Mouse (Mus musculus): ENCODE results near the gene Vmn1r85. TPM values are rescaled to one million over a fixed set of nuclear protein-coding genes. Genes with fewer than 3 reads are reported as not detected.

Vmn1r85 gene
- polyA plus RNA-seq, 1 experiment from 2014 or later = not detected

- Histone ChIP-seq H3K27me3 (replicated peaks) (peaks cover 24% of the 10 kb centered on the region), H3K4me1 (peaks cover 44% of the 10 kb centered on the region), H3K4me2 (peak within 1 kb of the TSS; percentile 93), H3K36me3 (peaks cover 32% of the 10 kb centered on the region), H3K9ac (peak within 1 kb of the TSS; percentile 99), H3K9me3 (peaks cover 4% of the 10 kb centered on the region; the same call in 1 of the 2 replicates), H3K27ac (replicated peaks) (peak within 1 kb of the TSS; percentile 100), H3K4me3 (peak within 1 kb of the TSS; percentile 87)
- peak; percentile 89 for ATAC-seq (ENCODE audit: extremely low read depth, insufficient number of reproducible peaks, low FRiP score, low TSS enrichment)
- WGBS = under 1% methylated on average over 58 of the region's 65 CpGs
Measured at GRCm38 (mm10) chr7:13037901-13038555, 56.9 kb downstream of the Vmn1r85 start, which contains the start of gene Ube2m. Ube2m (minus strand) TSS chr7:13038275.

- ATAC-seq (ENCODE audit: extremely low read depth, insufficient number of reproducible peaks, low FRiP score, low TSS enrichment) = no peak
- Histone ChIP-seq H3K27me3 (replicated peaks) (peaks cover 18% of the 10 kb centered on the region), H3K4me1 (peaks cover 46% of the 10 kb centered on the region), H3K4me2 (peak overlapping the region; percentile 93), H3K27ac (replicated peaks) (peak overlapping the region; percentile 100), H3K36me3 (peaks cover 38% of the 10 kb centered on the region), H3K9ac (peak overlapping the region; percentile 99), H3K9me3 (no peaks in the 10 kb centered on the region), H3K4me3 (peak overlapping the region; percentile 87)
- under 1% methylated on average over 31 of the region's 33 CpGs for WGBS
Measured at GRCm38 (mm10) chr7:13037366-13037765, 57.6 kb downstream of the Vmn1r85 start.

GRCm38 (mm10) chr7:13036806-13037205 lies 58.2 kb downstream of the Vmn1r85 start:
- peak overlapping the region; percentile 87 for H3K4me3 ChIP-seq
- peak overlapping the region; percentile 99 for H3K9ac ChIP-seq
- peak overlapping the region; percentile 100 for H3K27ac ChIP-seq (replicated peaks)
- ATAC-seq (ENCODE audit: extremely low read depth, insufficient number of reproducible peaks, low FRiP score, low TSS enrichment) = no peak
- H3K36me3 ChIP-seq = peaks cover 44% of the 10 kb centered on the region
- 34% methylated on average over 4 of the region's 4 CpGs for WGBS
- H3K4me1 ChIP-seq = peaks cover 46% of the 10 kb centered on the region
- H3K9me3 ChIP-seq = no peaks in the 10 kb centered on the region
- peaks cover 12% of the 10 kb centered on the region for H3K27me3 ChIP-seq (replicated peaks)
- peak overlapping the region; percentile 93 for H3K4me2 ChIP-seq

- ATAC-seq (ENCODE audit: extremely low read depth, insufficient number of reproducible peaks, low FRiP score, low TSS enrichment) = no peak
- H3K4me3 ChIP-seq = peak overlapping the region; percentile 87
- peaks cover 46% of the 10 kb centered on the region for H3K4me1 ChIP-seq
- WGBS = 83% methylated on average over 17 of the region's 17 CpGs
- peak overlapping the region; percentile 94 for H3K9ac ChIP-seq
- peak overlapping the region; percentile 93 for H3K27ac ChIP-seq (replicated peaks)
- no peaks in the 10 kb centered on the region for H3K9me3 ChIP-seq
- H3K36me3 ChIP-seq = peaks cover 53% of the 10 kb centered on the region
- no peaks in the 10 kb centered on the region for H3K27me3 ChIP-seq (replicated peaks)
- H3K4me2 ChIP-seq = peak overlapping the region; percentile 96
Measured at GRCm38 (mm10) chr7:13035211-13035855, 59.6 kb downstream of the Vmn1r85 start.

GRCm38 (mm10) chr7:13034148-13034977 lies 60.6 kb downstream of the Vmn1r85 start, which contains the start of gene Chmp2a:
Chmp2a (minus strand) TSS chr7:13034807.
- peak within 1 kb of the TSS; percentile 96 for H3K4me2 ChIP-seq
- ATAC-seq (ENCODE audit: extremely low read depth, insufficient number of reproducible peaks, low FRiP score, low TSS enrichment) = peak; percentile 74
- peak within 1 kb of the TSS; percentile 94 for H3K9ac ChIP-seq
- peaks cover 63% of the 10 kb centered on the region for H3K36me3 ChIP-seq
- H3K27ac ChIP-seq (replicated peaks) = peak within 1 kb of the TSS; percentile 93
- WGBS = under 1% methylated on average over 45 of the region's 45 CpGs
- H3K4me1 ChIP-seq = peaks cover 44% of the 10 kb centered on the region
- no peaks in the 10 kb centered on the region for H3K9me3 ChIP-seq
- no peaks in the 10 kb centered on the region for H3K27me3 ChIP-seq (replicated peaks)
- H3K4me3 ChIP-seq = peak within 1 kb of the TSS; percentile 87

GRCm38 (mm10) chr7:13033451-13034147 lies 61.4 kb downstream of the Vmn1r85 start:
- WGBS = 43% methylated on average over 13 of the region's 13 CpGs
- H3K9ac ChIP-seq = peak overlapping the region; percentile 94
- H3K4me2 ChIP-seq = peak overlapping the region; percentile 96
- H3K27me3 ChIP-seq (replicated peaks) = no peaks in the 10 kb centered on the region
- H3K4me1 ChIP-seq = peaks cover 37% of the 10 kb centered on the region
- peak overlapping the region; percentile 87 for H3K4me3 ChIP-seq
- H3K27ac ChIP-seq (replicated peaks) = peak overlapping the region; percentile 93
- H3K36me3 ChIP-seq = peaks cover 70% of the 10 kb centered on the region
- ATAC-seq (ENCODE audit: extremely low read depth, insufficient number of reproducible peaks, low FRiP score, low TSS enrichment) = no peak
- no peaks in the 10 kb centered on the region for H3K9me3 ChIP-seq

Other genes starting within 250 kb of the Vmn1r85 start
- gene Zfp128, start 214.0 kb downstream of the Vmn1r85 start, polyA plus RNA-seq (2015; fragmentation: Nextera tagmentation; extraction: Ambion mirVana) = 2.3 and 3.2 TPM in 2 replicates
- 10.4 and 11.1 TPM in 2 replicates for gene Zscan22, start 197.4 kb downstream of the Vmn1r85 start, polyA plus RNA-seq (2015; fragmentation: Nextera tagmentation; extraction: Ambion mirVana)
- 564 and 647 TPM in 2 replicates for gene Rps5, start 172.9 kb downstream of the Vmn1r85 start, polyA plus RNA-seq (2015; fragmentation: Nextera tagmentation; extraction: Ambion mirVana)
- gene Rnf225, start 167.8 kb downstream of the Vmn1r85 start, polyA plus RNA-seq (2015; fragmentation: Nextera tagmentation; extraction: Ambion mirVana) = 0.63 and 0.70 TPM in 2 replicates
- 5.9 and 6.0 TPM in 2 replicates for gene Zfp324, start 129.3 kb downstream of the Vmn1r85 start, polyA plus RNA-seq (2015; fragmentation: Nextera tagmentation; extraction: Ambion mirVana)
- 5.4 and 6.1 TPM in 2 replicates for gene Zfp446, start 117.3 kb downstream of the Vmn1r85 start, polyA plus RNA-seq (2015; fragmentation: Nextera tagmentation; extraction: Ambion mirVana)
- 0.11 and 0.14 TPM in 2 replicates for gene Slc27a5, start 97.0 kb downstream of the Vmn1r85 start, polyA plus RNA-seq (2015; fragmentation: Nextera tagmentation; extraction: Ambion mirVana)
- 155 and 165 TPM in 2 replicates for gene Trim28, start 96.1 kb downstream of the Vmn1r85 start, polyA plus RNA-seq (2015; fragmentation: Nextera tagmentation; extraction: Ambion mirVana)
- 15.1 and 16.9 TPM in 2 replicates for gene Zbtb45, start 85.1 kb downstream of the Vmn1r85 start, polyA plus RNA-seq (2015; fragmentation: Nextera tagmentation; extraction: Ambion mirVana)
- gene Chmp2a, start 60.4 kb downstream of the Vmn1r85 start, polyA plus RNA-seq (2015; fragmentation: Nextera tagmentation; extraction: Ambion mirVana) = 126 and 138 TPM in 2 replicates
- 82.3 and 93.6 TPM in 2 replicates for gene Ube2m, start 56.9 kb downstream of the Vmn1r85 start, polyA plus RNA-seq (2015; fragmentation: Nextera tagmentation; extraction: Ambion mirVana)
- 1.7 and 1.9 TPM in 2 replicates for gene Mzf1, start 40.4 kb downstream of the Vmn1r85 start, polyA plus RNA-seq (2015; fragmentation: Nextera tagmentation; extraction: Ambion mirVana)
- gene Vmn1r86, start 24.7 kb upstream of the Vmn1r85 start, polyA plus RNA-seq (2015; fragmentation: Nextera tagmentation; extraction: Ambion mirVana) = not detected in 2 replicates
- not detected in 2 replicates for gene Vmn1r87, start 45.0 kb upstream of the Vmn1r85 start, polyA plus RNA-seq (2015; fragmentation: Nextera tagmentation; extraction: Ambion mirVana)
- gene Vmn1r88, start 64.4 kb upstream of the Vmn1r85 start, polyA plus RNA-seq (2015; fragmentation: Nextera tagmentation; extraction: Ambion mirVana) = not detected in 2 replicates
- gene Vmn1r89, start 117.8 kb upstream of the Vmn1r85 start, polyA plus RNA-seq (2015; fragmentation: Nextera tagmentation; extraction: Ambion mirVana) = not detected in 2 replicates
- 62.2 and 67.7 TPM in 2 replicates for gene Lig1, start 182.1 kb upstream of the Vmn1r85 start, polyA plus RNA-seq (2015; fragmentation: Nextera tagmentation; extraction: Ambion mirVana)
- gene Zswim9, start 183.5 kb upstream of the Vmn1r85 start, polyA plus RNA-seq (2015; fragmentation: Nextera tagmentation; extraction: Ambion mirVana) = 5.9 and 7.1 TPM in 2 replicates
- 0.51 and 0.65 TPM in 2 replicates for gene Pla2g4c, start 229.5 kb upstream of the Vmn1r85 start, polyA plus RNA-seq (2015; fragmentation: Nextera tagmentation; extraction: Ambion mirVana)

Measured in heart, embryonic 13.5 days (tissue).